Mouse (Mus musculus) embryonic facial prominence, embryonic 11.5 days (tissue): ENCODE data around the gene Brpf1. TPM values are rescaled to one million over a fixed set of nuclear protein-coding genes. Genes with fewer than 3 reads are reported as not detected.

Source experiments
- ATAC-seq: fragments of 200-750 bp; cut with Nextera tagmentation; replicated peaks from 2 replicates; pipeline ENCODE4 v1.8.0; 2017; ENCODE audit warnings: low read depth; ENCODE audit not compliant: insufficient number of reproducible peaks, low FRiP score, low TSS enrichment
- DNase-seq: peaks from one replicate; pipeline ENCODE4 v3.0.0-alpha.2; 2015; ENCODE audit warnings: low spot score
- H3K27ac ChIP-seq: fragments of 300-500 bp; sonication (generic); replicated peaks from 2 replicates; pipeline ENCODE4 v1.5.1; 2014; ENCODE audit warnings: mild to moderate bottlenecking, low read depth, low read length, control low read depth
- H3K27me3 ChIP-seq: fragments of 300-500 bp; sonication (generic); 2 replicates; pipeline ENCODE4 v1.6.1; 2014; ENCODE audit warnings: mild to moderate bottlenecking, low read length, moderate library complexity, mixed read lengths; ENCODE audit not compliant: control insufficient read depth, insufficient read depth
- H3K36me3 ChIP-seq: fragments of 300-500 bp; sonication (generic); replicated peaks from 2 replicates; pipeline ENCODE4 v1.6.1; 2014; ENCODE audit warnings: low read depth, mild to moderate bottlenecking, low read length, moderate library complexity, mixed read lengths; ENCODE audit not compliant: control insufficient read depth, insufficient read depth
- H3K4me1 ChIP-seq: fragments of 300-500 bp; sonication (generic); 2 replicates; pipeline ENCODE4 v1.6.1; 2014; ENCODE audit warnings: low read length, mixed read lengths; ENCODE audit not compliant: control insufficient read depth, insufficient read depth
- H3K4me2 ChIP-seq: fragments of 300-500 bp; sonication (generic); 2 replicates; pipeline ENCODE4 v1.6.1; 2014; ENCODE audit warnings: low read depth, mild to moderate bottlenecking, control low read depth, low read length, moderate library complexity
- H3K4me3 ChIP-seq: fragments of 300-500 bp; sonication (generic); 2 replicates; pipeline ENCODE4 v1.5.1; 2014; ENCODE audit warnings: low read depth, low read length, control low read depth
- H3K9ac ChIP-seq: fragments of 300-500 bp; sonication (generic); replicated peaks from 2 replicates; pipeline ENCODE4 v1.6.1; 2014; ENCODE audit warnings: mild to moderate bottlenecking, control low read depth, low read length
- H3K9me3 ChIP-seq: fragments of 300-500 bp; sonication (generic); replicated peaks from 2 replicates; pipeline ENCODE4 v1.6.1; 2016; ENCODE audit warnings: mild to moderate bottlenecking, low read length, inconsistent platforms, mixed read lengths; ENCODE audit not compliant: control insufficient read depth
- WGBS: fragments of 180-500 bp; shearing (Covaris S2); extraction: QIAGEN DNeasy Blood & Tissue Kit; methylation state at CpG from one replicate; pipeline ENCODE4 v1.1.7; 2014; 5-methylcytosine and 5-hydroxymethylcytosine counted together
- polyA plus RNA-seq: library from polyadenylated mRNA; unstranded; fragments of >200 nt; fragmentation: Nextera tagmentation; extraction: Ambion mirVana; gene quantifications from 2 replicates; pipeline ENCODE4 v1.2.1, GENCODE M21; 2014

The Brpf1 gene
- polyA plus RNA-seq, 1 experiment from 2014 or later: 17.6 TPM

DNA sequence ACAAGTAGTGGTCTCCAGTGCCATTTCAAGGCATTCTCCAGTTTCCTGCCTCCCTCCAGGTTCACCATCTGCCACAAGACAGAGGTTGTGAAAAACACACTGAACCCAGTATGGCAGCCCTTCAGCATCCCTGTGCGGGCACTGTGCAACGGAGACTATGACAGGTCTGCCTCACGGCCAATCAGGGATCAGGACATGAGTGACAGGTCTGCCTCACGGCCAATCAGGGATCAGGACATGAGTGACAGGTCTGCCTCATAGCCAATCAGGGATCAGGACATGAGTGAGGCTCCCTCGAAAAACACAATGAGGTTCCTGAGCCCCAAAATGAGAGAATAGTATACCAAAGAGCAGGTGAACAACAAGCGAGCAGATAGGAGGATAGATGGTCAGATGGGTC is 16.6 kb upstream of the Brpf1 start:
- H3K4me1 ChIP-seq: no peaks in the 10 kb centered on the region
- no peak overlapping the region for H3K4me2 ChIP-seq
- no peaks in the 10 kb centered on the region; the same call in 1 of the 2 replicates for H3K27me3 ChIP-seq
- no peak for DNase-seq
- WGBS: 66% methylated on average over 6 of the region's 6 CpGs
- no peak for ATAC-seq
- H3K4me3 ChIP-seq: no peak overlapping the region
- no peaks in the 10 kb centered on the region for H3K36me3 ChIP-seq
- no peaks in the 10 kb centered on the region for H3K9me3 ChIP-seq
- H3K27ac ChIP-seq: no peak overlapping the region
- no peak overlapping the region for H3K9ac ChIP-seq

DNA sequence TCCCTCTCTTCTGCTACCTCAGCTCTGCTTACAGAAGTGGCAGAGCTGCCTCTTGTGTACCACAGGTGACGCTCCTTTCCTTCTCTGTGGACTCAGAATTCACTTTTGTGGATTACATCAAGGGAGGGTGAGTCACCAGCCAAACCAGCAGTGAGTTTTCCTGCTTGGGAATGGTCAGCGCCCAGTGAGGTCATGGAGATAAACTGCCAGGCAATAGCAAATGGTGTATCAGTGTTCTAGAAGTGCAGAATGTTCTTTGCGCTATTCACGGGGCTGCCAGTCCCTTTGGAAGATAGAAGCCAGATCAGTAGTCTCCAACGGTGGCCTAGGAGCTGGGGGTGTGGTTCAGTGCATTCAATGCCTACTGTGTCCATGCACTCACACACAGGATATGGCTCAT is 14.0 kb upstream of the Brpf1 start:
- WGBS: 78% methylated on average over 5 of the region's 5 CpGs

DNA sequence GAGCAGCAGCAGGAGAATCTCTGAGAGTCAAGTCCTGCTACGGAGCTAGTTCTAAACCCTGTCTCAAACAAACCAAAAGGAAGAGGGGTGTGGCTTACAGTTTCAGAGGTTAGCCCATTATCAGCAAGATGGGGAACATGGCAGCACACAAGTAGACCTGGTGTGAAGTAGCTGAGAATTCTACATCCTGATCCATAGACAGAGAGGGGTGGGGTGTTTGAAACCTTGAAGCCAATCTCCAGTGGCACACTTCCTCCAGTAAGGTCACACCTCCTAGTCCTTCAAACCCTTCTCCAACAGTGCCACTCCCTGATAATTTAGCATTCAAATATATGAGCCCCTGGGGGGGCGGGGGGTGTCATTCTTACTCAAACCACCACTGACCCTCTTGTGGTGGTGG is 10.9 kb upstream of the Brpf1 start:
- no peak overlapping the region for H3K4me3 ChIP-seq
- no peak overlapping the region for H3K4me2 ChIP-seq
- H3K27me3 ChIP-seq: no peaks in the 10 kb centered on the region
- H3K36me3 ChIP-seq: no peaks in the 10 kb centered on the region
- no peak overlapping the region for H3K27ac ChIP-seq
- ATAC-seq (no peak), DNase-seq (no peak)
- no peak overlapping the region for H3K9ac ChIP-seq
- no peaks in the 10 kb centered on the region for H3K4me1 ChIP-seq
- no peaks in the 10 kb centered on the region for H3K9me3 ChIP-seq
- WGBS: 84% methylated on average over 2 of the region's 2 CpGs

More for the DNA sequence above, 14.0 kb upstream of the Brpf1 start:
- Histone ChIP-seq H3K9ac (no peak overlapping the region), H3K4me1 (no peaks in the 10 kb centered on the region), H3K4me2 (no peak overlapping the region), H3K27me3 (no peaks in the 10 kb centered on the region; the same call in 1 of the 2 replicates), H3K36me3 (no peaks in the 10 kb centered on the region), H3K9me3 (no peaks in the 10 kb centered on the region), H3K4me3 (no peak overlapping the region), H3K27ac (no peak overlapping the region)
- ATAC-seq (no peak), DNase-seq (no peak)

DNA sequence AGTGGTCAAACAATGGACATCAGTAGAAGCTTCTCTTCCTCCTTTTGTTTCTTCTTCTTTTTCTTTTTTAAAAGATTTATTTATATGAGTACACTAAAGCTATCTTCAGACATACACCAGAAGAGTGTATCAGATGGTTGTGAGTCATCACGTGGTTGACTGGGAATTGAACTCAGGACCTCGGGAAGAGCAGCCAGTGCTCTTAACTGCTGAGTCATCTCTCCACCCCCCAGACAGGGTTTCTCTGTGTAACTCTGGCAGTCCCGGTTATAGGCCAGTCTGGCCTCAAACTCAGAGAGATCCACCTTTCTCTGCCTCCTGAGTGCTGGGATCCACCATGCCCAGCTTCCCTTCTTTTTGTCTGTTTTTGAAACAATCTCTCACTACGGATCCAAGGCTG is 10.3 kb upstream of the Brpf1 start:
- H3K36me3 ChIP-seq: no peaks in the 10 kb centered on the region
- no peak for DNase-seq
- no peak overlapping the region for H3K27ac ChIP-seq

DNA sequence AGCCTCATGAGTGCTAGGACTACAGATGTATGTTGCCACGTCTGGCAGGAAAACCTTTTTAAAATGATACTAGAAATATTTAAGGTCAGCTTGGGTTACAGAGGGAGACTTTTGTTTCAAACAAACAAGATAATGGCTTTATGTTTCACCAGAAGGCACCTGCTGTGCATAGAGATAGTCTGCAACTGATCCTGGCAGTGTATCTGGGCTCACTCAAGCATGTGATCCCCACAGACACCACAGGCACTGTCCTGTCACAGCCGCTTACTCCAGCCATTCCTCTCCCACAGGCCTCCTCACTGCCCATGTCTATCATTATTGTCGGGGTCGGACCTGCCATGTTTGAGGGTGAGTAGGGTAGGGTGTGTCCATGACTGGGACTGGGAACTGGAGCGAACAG is 5.6 kb upstream of the Brpf1 start:
- H3K36me3 ChIP-seq: no peaks in the 10 kb centered on the region
- 80% methylated on average over 5 of the region's 5 CpGs for WGBS
- DNase-seq: no peak
- H3K27me3 ChIP-seq: no peaks in the 10 kb centered on the region
- no peak overlapping the region for H3K4me2 ChIP-seq
- no peak overlapping the region for H3K9ac ChIP-seq
- H3K4me1 ChIP-seq: no peaks in the 10 kb centered on the region
- ATAC-seq: no peak
- no peaks in the 10 kb centered on the region for H3K9me3 ChIP-seq
- no peak overlapping the region for H3K27ac ChIP-seq
- H3K4me3 ChIP-seq: no peak overlapping the region

More for the DNA sequence above, 10.3 kb upstream of the Brpf1 start:
- H3K9me3 ChIP-seq: no peaks in the 10 kb centered on the region
- no peak overlapping the region for H3K4me2 ChIP-seq
- no peak overlapping the region for H3K4me3 ChIP-seq
- H3K4me1 ChIP-seq: no peaks in the 10 kb centered on the region
- no peak overlapping the region for H3K9ac ChIP-seq
- 65% methylated on average over 4 of the region's 4 CpGs for WGBS
- no peaks in the 10 kb centered on the region for H3K27me3 ChIP-seq
- no peak for ATAC-seq

DNA sequence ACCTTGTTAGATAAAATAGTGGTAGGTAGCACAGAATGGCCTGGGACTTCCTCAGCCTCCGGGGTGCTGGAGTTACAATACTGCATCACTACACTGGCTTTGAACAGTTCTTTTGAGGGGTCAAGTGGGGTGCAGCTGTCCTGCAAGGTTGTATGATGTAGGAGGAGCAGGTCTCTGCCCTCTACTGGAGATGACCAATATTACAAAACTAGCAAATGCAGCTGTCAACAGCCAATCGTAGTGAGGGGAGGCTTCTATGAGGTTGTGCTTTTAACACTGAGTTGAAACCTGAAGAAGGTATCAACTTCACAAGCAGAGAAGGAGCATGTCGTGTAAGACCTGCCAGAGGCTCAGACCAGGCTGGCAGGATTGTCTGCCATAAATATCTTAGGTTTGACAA is 4.7 kb upstream of the Brpf1 start:
- ATAC-seq: no peak
- Histone ChIP-seq H3K9ac (no peak overlapping the region), H3K27ac (no peak overlapping the region), H3K36me3 (no peaks in the 10 kb centered on the region), H3K9me3 (no peaks in the 10 kb centered on the region), H3K27me3 (no peaks in the 10 kb centered on the region), H3K4me1 (no peaks in the 10 kb centered on the region), H3K4me2 (no peak overlapping the region), H3K4me3 (no peak overlapping the region)
- DNase-seq: peak; percentile 56
- WGBS: 26% methylated on average over 3 of the region's 3 CpGs

DNA sequence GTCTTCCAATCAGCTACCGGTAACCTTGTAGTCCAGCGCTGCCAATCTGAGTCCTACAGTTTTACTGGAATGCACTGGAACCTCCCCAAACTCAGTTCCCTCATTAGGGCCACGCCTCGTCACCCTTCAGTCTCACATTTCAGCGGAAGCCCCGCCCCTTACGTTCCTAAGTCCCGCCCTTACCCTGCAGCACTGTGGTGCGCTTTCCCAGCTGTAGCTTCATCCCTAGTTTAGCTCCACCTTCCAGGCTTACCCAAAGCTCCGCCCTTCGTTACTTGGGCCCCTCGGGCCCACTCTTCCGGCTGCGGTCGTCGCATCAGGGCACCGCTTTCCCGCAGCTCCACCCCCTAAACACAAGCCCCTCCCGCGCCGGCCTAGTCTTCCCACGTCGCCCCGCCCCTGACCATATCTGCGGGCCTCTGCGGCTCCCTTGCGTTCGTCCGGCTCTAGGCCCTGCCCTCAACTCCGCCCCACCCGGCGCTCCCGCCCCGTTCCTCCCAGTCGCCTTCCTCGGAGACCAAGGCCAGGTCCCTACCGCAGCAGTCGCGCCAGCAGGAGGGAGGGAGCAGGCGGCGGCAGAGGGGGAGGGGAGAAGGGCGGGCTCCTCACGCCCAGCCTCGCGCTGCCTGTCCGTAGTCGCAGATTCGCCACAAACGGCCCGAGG is 483 bp upstream of the Brpf1 start:
- DNase-seq (peak; percentile 99), ATAC-seq (peak; percentile 99)
- Histone ChIP-seq H3K4me2 (peak overlapping the region; percentile 36), H3K27me3 (no peaks in the 10 kb centered on the region), H3K36me3 (peaks cover 5% of the 10 kb centered on the region), H3K4me3 (peak overlapping the region; percentile 97), H3K9me3 (no peaks in the 10 kb centered on the region), H3K9ac (peak overlapping the region; percentile 94), H3K27ac (peak overlapping the region; percentile 98), H3K4me1 (no peaks in the 10 kb centered on the region)
- under 1% methylated on average over 50 of the region's 50 CpGs for WGBS

DNA sequence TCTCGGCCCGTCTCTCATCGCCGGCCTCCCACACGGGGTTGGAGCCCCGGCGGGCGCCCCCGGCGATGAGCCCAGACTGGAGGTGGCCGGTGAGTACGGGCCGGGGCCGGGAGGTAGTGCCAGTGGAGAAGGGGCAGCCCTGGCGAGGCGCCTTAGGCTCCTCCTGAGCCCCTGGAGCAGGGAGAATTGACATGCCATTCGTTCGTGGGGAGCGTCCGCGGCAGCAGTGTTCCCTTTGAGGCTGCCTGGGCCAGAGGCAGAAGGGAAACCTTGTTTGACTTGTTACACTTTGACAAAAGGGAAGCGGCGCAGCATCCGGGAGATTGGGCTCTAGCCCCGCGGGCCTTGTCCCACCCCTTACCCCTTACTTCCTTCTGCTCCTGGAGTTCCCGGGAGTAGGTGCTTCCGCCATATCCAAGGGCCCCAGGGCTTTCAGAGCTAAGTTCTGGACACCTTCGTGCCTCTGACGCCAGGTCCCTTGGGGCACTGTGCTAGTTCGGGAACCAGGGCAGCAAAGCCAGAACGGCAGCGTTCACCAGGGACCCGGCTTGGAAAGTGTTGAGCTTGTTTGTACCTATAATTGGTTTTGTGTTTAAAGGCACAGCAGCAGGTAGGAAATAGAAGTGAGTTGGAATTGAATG is 664 bp downstream of the Brpf1 start:
- DNase-seq: peak; percentile 32
- Histone ChIP-seq H3K4me2 (peak overlapping the region; percentile 95), H3K27me3 (no peaks in the 10 kb centered on the region), H3K4me1 (no peaks in the 10 kb centered on the region), H3K9me3 (no peaks in the 10 kb centered on the region), H3K27ac (peak overlapping the region; percentile 98), H3K36me3 (peaks cover 5% of the 10 kb centered on the region), H3K9ac (peak overlapping the region; percentile 94), H3K4me3 (peak overlapping the region; percentile 97)
- ATAC-seq: 0 out of 2 replicates have a peak, but pooled peaks have one; percentile 3
- under 1% methylated on average over 28 of the region's 34 CpGs for WGBS
